Mouse (Mus musculus) left cerebral cortex, adult 2 months (tissue): ENCODE data around the gene Hoxa7. TPM values are rescaled to one million over a fixed set of nuclear protein-coding genes. Genes with fewer than 3 reads are reported as not detected.

Experiments
- DNase-seq, 2 experiments: peaks; one replicate each; pipeline ENCODE4 v3.0.0; 2021 to 2022; ENCODE audit warnings: low spot score in 2 of 2, mixed read lengths in 1 of 2; ENCODE audit errors: extremely low spot score in 1 of 2
- H3K27ac ChIP-seq: fragments of 200-600 bp; 2 replicates; pipeline ENCODE4 v1.8.1; 2022
- H3K4me3 ChIP-seq: fragments of 200-600 bp; 2 replicates; pipeline ENCODE4 v1.8.1; 2022
- CTCF ChIP-seq: fragments of 200-600 bp; IDR thresholded peaks from 2 replicates; pipeline ENCODE4 v1.8.1; 2022; ENCODE audit warnings: antibody characterized with exemption, mild to moderate bottlenecking, moderate library complexity
- intact Hi-C: fragments of 180-260 bp; cut with DNase I; formaldehyde crosslinking; loops from one replicate; pipeline ENCODE4 v1.15.1; 2025
- long read RNA-seq, 2 experiments: library from polyadenylated mRNA; stranded (forward); transcript quantifications; one replicate each; pipeline ENCODE4 v2.0.0; 2021; ENCODE audit warnings: borderline mapping rate in 2 of 2
- total RNA-seq, 2 experiments: library from RNA; stranded (reverse); gene quantifications; 2 replicates each; pipeline ENCODE4 v1.2.3; 2021

Gene Hoxa7
- total RNA-seq: not detected
- long read RNA-seq, experiment 1: 0 reads
- long read RNA-seq, experiment 2: 0 reads

DNA sequence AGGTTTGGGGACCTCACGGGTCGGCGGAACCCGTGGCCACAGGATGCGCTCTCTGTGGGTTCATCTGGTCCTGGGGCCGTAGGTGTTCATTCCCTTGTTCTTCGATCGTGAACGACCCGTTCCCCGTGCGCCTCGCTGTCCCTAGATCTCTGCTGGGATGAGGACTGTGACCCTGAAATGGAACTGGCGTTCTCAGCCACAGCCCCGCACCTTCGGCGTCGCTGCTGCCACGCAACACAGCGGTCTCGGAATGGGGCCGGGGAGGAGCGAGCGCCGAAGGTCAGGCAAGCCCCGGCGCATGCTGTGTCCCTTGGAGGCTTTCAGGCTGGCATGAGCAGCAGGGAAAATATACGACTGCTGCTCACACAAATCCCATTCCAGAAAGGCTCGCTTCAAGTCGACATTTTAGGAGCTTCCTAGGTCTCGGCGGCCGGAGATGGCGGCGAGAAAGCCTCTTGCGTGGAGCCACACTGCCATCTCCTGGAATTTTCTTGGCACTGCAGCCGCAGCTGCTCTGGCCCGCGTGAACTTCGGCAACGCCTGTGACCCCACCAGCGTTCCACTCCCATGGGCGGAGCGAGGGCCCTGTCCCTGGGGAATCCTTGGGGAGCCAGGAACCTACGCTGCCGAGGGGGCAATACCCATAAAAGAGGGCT is at the start of gene Hoxa7:
TSS of gene Hoxa7 (minus strand) at position 518 of the 656 bp plus-strand sequence.
- peak; percentile 100 for TF ChIP-seq CTCF
- intact Hi-C loops: loop anchor here (1.0 to 10.0 kb wide), 4 partner anchors 347 to 1414 kb away; no protein-coding TSS in a partner anchor
- DNase-seq: peak; percentile 82
- no peak within 1 kb of the TSS for H3K27ac ChIP-seq
- peak within 1 kb of the TSS; percentile 53 for H3K4me3 ChIP-seq

DNA sequence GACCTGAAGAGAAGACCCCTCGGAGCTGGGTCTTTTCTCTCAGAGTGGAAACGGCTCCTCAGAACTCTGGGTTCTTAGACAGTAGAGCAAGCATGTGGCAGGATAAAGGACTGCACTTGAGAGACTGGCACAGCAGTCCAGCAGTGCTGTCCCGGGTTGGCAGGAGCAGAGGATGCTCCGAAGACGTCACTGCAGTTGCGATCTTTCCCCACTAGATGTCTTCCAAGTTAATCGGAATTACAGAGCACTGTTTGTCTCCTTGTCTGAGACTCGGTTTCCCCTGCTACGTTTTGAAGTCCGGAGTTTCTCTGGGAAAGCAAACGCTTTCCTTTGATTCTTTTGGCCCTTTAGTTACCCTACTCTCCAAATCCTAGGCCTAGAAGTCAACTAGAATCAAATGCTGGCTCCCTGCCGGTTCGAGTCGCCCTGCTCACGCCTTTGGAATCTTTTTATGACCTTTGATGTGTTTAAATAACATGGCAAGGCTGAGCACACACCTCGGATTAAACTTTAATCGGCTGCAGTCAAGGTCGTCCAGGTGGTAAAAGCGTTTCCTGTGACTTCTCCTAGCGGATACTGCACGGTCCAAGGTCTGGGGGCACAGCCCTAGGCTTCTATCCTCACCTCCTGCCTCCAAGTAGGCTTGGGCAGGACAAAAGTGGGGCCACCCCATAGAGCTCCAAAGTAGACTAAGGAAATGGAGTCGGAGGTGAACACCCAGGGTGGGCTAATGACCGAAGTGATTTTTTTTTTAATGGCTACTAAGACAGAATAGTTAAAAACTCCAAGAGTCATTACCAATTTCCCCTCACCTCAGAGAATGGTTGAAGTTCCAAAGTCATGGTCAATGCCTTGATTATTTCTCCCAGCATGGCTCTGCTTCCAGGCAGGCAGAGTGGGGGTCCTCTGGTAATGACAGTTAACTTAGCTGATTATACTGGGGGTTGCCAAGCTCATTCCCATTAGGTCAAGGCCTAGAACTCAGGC is 49.1 kb upstream of the Hoxa7 start:
- DNase-seq: peak; percentile 52 to 69
- intact Hi-C loops: loop anchor here (2.0 to 5.0 kb wide), 2 partner anchors 306 to 452 kb away; no protein-coding TSS in a partner anchor
- H3K4me3 ChIP-seq: no peak overlapping the region
- H3K27ac ChIP-seq: no peak overlapping the region
- peak; percentile 86 for TF ChIP-seq CTCF

DNA sequence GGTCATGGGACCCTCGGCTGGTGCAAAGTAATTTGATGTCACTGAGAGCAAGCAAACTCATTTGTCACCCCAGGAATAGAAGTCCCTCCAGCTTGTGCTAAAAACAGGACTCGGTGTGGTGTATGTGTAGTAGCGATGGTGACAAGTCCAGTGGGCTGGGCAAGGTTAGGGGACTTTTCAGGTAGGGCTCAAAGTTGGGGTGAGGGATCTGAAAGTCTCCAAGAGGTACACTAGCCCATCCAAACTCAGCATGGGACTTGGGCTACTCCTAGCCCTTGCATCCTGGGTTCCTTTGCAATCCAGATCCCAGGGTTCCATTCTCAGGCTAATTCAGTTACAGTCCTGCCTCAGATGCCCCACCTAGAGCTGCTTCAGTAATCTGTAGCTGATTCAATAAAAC is 47.1 kb upstream of the Hoxa7 start:
- no peak for TF ChIP-seq CTCF
- DNase-seq: no peak
- no peak overlapping the region for H3K4me3 ChIP-seq
- no peak overlapping the region for H3K27ac ChIP-seq
- intact Hi-C loops: no loop called here

DNA sequence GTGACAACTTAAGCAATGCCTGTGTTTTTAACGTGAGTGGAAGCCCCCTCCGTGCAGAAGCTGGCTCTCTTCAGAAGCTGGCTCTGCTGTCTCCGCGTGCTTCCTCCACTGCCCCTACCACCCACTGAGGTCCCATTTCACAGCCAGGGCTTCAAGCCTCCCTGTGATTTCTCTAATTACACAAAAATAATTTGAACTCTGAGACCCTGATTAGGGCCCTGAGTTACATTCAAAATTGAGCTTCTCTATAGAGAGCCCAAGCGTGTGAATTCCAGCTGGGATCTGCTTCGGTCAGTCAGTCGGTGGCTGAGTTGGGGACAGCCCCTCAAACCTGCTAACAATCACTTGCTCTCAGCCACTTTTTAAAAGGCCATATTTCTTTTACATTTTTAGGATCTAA is 46.7 kb upstream of the Hoxa7 start:
- no peak for DNase-seq
- intact Hi-C loops: no loop called here

DNA sequence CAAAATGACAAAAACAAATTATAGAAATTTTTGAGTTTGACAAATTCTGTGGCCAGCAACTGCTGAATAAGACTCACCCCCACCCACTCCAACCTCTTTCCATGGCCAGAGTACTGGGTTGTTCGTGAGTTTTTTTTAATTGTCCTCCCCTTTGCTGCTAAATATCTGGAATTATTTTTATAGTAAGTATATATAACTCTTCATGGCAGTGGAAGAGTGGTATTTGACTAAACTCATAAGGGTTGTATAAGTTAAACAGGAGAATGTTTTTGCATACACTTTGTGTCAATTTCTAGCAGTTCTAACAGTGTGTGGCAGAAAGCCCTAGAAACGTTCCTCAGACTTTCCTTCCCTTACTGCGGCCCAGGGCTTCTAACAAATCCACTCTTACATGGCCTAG is 46.0 kb upstream of the Hoxa7 start:
- Histone ChIP-seq H3K4me3 (no peak overlapping the region), H3K27ac (no peak overlapping the region)
- DNase-seq: no peak
- intact Hi-C loops: no loop called here
- TF ChIP-seq CTCF: no peak

More for the DNA sequence above, 46.7 kb upstream of the Hoxa7 start:
- H3K27ac ChIP-seq: no peak overlapping the region
- no peak overlapping the region for H3K4me3 ChIP-seq
- no peak for TF ChIP-seq CTCF

DNA sequence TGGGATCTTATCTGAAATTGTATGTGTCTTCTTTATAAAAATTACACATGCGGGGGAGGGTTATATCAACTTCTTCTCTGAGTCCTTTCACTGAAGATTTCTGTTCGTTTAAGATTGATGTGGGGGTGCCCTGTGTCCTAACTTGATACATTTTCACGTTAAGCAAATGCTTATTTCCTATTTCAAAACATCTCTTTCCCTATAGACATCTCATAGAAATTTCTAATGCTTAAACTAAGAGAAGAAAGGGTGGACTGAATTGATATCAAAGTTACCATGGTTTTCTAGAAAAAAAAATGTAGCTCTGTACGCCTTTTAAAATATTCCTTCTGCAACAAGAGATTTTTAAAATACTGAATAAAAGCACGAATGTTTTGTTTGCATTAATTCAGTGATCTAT is 45.6 kb upstream of the Hoxa7 start:
- intact Hi-C loops: no loop called here
- Histone ChIP-seq H3K27ac (no peak overlapping the region), H3K4me3 (no peak overlapping the region)
- no peak for TF ChIP-seq CTCF
- no peak for DNase-seq

DNA sequence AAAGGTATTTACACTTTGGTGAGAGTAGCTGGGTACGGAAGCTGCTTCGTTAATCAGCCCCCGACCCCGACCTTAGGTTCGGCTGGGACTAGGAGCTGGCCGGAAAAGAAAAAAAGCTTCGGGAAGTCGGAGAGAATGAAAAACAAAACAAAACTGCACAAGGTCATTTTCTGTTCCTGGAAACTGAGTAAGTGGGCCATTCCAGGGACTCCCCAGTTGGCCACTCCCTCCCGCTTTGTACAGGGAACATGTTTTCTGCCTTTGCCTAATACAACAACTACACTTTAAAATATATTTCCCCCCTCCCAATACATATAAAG is 45.0 kb upstream of the Hoxa7 start:
- Histone ChIP-seq H3K27ac (no peak overlapping the region), H3K4me3 (no peak overlapping the region)
- no peak for TF ChIP-seq CTCF
- no peak for DNase-seq
- intact Hi-C loops: no loop called here

DNA sequence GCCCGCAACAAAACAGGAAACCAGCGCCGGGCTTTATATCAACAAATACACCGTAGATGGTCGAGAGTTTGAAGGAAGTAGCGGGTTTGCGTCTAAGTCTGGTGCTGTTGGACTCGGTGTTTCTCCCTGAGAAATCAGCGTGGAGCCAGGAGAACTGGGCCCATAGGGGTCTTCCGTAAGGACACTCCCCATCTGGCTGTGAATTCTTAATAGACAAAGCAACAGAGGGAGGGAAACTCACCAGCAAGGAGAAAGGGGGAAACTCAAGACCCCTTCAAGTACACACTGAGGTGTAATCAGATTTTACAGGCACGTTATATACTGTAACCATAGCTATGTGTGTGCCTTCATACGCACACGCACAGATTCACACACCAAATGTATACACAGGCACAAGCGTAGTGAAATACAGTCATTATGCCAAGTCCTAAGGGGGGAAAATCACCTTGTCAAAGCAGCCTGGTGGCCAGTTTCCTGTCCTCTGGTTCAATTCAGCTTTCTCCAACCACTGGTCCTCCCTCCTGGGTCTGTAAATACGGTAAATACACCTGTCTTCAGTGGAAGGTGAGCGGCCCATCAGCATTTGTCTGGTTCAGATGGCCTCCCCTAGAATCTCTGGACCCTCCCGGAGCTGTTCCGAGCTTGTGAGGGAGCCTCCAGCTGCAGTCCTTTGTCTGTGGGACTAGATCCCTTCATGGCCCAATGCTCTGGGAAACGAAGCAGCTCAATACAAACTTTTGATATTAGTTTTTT is 44.4 kb upstream of the Hoxa7 start:
- no peak overlapping the region for H3K27ac ChIP-seq
- no peak overlapping the region for H3K4me3 ChIP-seq
- TF ChIP-seq CTCF: no peak
- intact Hi-C loops: no loop called here
- no peak for DNase-seq

DNA sequence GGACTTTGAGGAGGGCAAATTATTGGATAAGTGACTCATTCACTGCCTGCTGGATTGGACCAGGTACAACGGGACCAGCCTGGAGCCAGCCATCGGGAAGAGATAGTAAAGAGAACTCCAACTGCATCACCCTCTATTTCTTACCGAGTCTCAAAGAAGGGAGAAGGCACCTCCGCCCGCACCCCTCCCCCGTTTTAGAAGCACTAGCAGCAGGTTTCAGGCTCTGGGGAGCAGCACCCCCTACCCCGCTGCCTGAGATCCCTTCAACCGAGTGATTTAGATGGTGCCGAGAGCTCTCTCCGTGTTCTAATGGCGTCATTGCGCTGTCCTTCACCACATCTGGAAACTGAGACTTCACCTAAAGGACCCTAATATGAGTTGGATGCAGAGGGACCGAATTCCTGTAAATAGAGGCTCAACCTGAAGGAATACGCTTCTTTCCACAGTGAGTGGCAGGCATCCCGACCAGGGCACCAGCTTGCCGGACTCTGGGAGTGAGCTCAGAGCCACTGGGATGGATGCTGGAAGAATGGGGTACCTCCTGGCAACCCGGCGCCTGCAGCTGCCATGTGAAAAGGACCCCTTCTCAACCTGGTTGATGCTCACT is 43.8 kb upstream of the Hoxa7 start:
- intact Hi-C loops: no loop called here
- no peak overlapping the region for H3K27ac ChIP-seq
- no peak for DNase-seq
- H3K4me3 ChIP-seq: no peak overlapping the region
- no peak for TF ChIP-seq CTCF

DNA sequence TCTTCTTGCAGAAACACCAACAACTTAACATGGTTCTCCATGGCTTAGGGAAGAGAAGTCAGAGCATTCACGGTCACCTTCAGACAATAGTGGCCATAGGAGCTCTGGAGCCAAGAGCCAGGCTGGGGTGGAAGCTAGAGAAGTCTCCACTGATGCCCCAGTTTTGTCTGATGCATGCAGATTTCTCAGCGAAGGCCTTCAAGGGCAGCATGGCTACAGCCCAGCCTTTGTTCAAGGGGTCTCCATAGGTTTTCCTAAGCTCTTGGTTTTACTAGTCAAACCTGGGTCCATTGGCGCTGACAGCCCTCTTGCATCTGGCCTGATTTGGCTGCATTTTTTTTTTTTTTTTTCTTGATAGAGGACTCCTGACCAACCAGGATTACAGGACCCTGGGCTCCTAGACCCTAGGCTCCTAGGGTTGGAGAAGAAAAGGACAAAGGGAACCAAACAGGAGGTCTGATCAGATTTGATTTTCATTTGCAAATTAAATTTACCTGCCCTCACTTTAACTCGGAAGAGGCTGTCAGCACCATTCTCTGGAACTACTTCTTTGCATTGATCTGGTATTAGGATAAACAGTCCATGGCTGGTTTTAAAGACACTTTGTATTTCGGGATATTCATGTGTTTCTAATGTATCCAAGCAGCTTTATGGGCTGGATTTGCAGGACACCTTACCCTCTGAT is 42.6 kb upstream of the Hoxa7 start:
- Histone ChIP-seq H3K27ac (no peak overlapping the region), H3K4me3 (no peak overlapping the region)
- TF ChIP-seq CTCF: no peak
- intact Hi-C loops: no loop called here
- no peak for DNase-seq

DNA sequence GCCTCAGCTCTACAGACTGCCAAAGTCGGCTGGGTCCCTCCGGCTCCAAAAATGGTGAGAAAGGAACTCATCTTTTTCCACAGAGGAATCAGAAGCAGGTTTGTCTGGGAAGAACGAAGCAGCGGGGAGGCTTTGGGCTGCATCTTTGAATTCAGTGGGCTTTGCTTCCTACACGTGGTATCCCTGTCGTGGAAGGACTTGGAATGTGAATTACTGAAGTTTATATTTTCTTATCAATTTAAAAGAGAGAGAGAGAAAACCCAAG is 41.6 kb upstream of the Hoxa7 start:
- Histone ChIP-seq H3K4me3 (no peak overlapping the region), H3K27ac (no peak overlapping the region)
- no peak for TF ChIP-seq CTCF
- intact Hi-C loops: no loop called here
- DNase-seq: no peak
